ENCODE assay signal across 19 mouse cellular contexts in genomic region chr5:140677137-140677536, GRCm38 (mm10).
"Had no signal": no experiment of that assay in that cellular context is flagged by ENCODE, and none has a peak within 500 bp of the region (broad histone marks: within the 10 kb centered on the region; RNA-seq: fewer than 3 reads in every experiment).

No protein-coding gene starts in this region.

- ATAC-seq: hindbrain, embryonic 16.5 days; inflammation-experienced regulatory T-cells, adult 6 months; intestine, embryonic 15.5 days; intestine, postnatal 0 days; liver, embryonic 12.5 days had no signal

- DNase-seq: gastrocnemius, adult 2 months; gastrocnemius, postnatal 10 days; gastrocnemius, postnatal 25 days; heart, adult 11 months; heart, postnatal 10 days; heart, postnatal 4 days; kidney, adult 18-20 months; kidney, adult 8-10 months; kidney, postnatal 10 days; kidney, postnatal 25 days; kidney, postnatal 4 days; layer of hippocampus, adult 9-11 months; layer of hippocampus, postnatal 36 days; left cerebral cortex, postnatal 4 days had no signal
